Mouse (Mus musculus): ENCODE results near the gene Brpf3. TPM values are rescaled to one million over a fixed set of nuclear protein-coding genes. Genes with fewer than 3 reads are reported as not detected.
"Not testable (repeated sequence)": the region's sequence is repeated elsewhere in the genome, so short reads cannot be mapped to it uniquely, and the experiment has no call there.

Brpf3 gene
- total RNA-seq, 2 experiments from 2014 or later: 51.7 to 91.8 TPM

GRCm38 (mm10) chr17:28825359-28826041 is 24.6 kb downstream of the Brpf3 start:
- no peak for DNase-seq (ENCODE audit: low spot score in 2 of 2)

DNA sequence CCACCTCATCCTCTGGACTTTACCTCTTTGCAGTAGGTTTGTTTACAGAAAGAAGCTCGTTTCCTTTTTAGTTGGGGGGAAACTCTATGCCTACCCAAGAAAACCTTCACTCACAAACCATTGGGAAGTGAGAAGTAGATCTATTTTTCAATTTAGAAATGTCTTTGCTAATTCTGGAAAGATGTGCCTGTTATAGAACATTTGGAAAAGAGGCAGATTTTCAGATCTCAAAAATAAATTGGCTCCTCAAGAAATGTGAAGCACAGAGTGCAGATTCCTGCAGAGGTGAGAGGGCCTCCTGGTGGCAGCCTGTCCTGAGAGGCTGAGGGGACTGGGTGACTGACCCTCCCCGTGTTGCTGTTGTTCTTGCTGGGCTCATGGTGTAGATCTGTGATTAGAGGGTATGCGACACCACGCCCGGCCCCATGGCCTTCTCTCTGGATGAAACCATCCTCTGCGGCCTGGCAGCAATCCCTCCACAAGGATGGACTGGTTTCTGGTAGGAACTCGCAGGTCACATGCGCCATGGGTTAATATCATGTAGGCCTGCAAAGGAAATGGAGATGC is 26.9 kb downstream of the Brpf3 start:
- DNase-seq (ENCODE audit: low spot score in 2 of 2): no peak

GRCm38 (mm10) chr17:28829120-28829519 is 28.2 kb downstream of the Brpf3 start:
- no peak for DNase-seq (ENCODE audit: low spot score in 2 of 2)

GRCm38 (mm10) chr17:28831065-28831464 is 30.2 kb downstream of the Brpf3 start:
- DNase-seq (ENCODE audit: low spot score in 2 of 2): peak in 1 of 2 experiments; percentile 37

- no peak for DNase-seq (ENCODE audit: low spot score in 2 of 2)
Observed at GRCm38 (mm10) chr17:28832040-28832439, 31.1 kb downstream of the Brpf3 start.

- DNase-seq (ENCODE audit: low spot score in 2 of 2): no peak
Observed at GRCm38 (mm10) chr17:28832875-28833274, 32.0 kb downstream of the Brpf3 start.

GRCm38 (mm10) chr17:28834676-28835075 is 33.8 kb downstream of the Brpf3 start:
- DNase-seq (ENCODE audit: low spot score in 2 of 2): no peak

DNA sequence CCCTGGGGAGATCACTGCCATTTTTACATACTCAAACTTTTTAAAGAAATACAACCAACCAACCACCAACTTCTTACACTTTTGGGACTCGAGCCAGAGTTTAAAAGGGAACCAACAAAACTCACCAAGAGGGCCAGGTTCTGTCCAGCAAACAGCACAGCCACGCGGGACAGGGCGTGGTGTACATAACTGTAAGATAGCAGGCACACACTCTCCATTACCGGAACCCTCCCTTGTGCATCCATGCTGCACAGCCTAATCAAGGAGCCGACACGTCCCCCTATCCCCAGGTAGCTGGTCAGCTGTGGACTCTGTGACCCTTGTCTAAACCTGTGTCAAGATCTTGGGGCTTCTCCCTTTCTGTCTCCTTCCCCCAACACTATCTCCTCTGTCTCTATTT is 37.0 kb downstream of the Brpf3 start:
- DNase-seq (ENCODE audit: low spot score in 2 of 2): no peak

GRCm38 (mm10) chr17:28841947-28842346 is 41.1 kb downstream of the Brpf3 start:
- not testable (repeated sequence) for DNase-seq (ENCODE audit: low spot score in 2 of 2)

DNA sequence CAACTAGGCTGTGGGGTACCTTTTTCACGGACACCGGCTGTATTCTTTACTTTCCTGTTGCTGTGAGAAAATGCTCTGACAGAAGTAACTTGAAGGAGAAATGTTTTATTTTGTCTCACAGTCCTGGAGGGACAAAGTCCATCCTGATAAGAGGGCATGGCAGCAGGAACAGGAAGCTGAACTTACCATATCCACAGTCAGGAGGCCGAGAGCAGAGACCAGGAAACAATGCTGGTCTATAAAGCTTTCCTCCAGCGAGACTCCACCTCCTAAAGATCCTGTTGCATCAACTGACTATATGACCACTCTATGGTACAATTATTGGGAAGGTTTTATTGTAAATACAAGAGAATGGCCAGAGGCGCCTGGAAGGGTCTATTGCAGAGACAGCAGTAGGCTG is 42.8 kb downstream of the Brpf3 start:
- DNase-seq (ENCODE audit: low spot score in 2 of 2): no peak

- no peak for DNase-seq (ENCODE audit: low spot score in 2 of 2)
Observed at GRCm38 (mm10) chr17:28846974-28847617, 46.2 kb downstream of the Brpf3 start.

- DNase-seq (ENCODE audit: low spot score in 2 of 2): peak in 1 of 2 experiments; percentile 40
Observed at GRCm38 (mm10) chr17:28850511-28850910, 49.6 kb downstream of the Brpf3 start.

- DNase-seq (ENCODE audit: low spot score in 2 of 2): no peak
Observed at GRCm38 (mm10) chr17:28854377-28854776, 53.5 kb downstream of the Brpf3 start.

DNA sequence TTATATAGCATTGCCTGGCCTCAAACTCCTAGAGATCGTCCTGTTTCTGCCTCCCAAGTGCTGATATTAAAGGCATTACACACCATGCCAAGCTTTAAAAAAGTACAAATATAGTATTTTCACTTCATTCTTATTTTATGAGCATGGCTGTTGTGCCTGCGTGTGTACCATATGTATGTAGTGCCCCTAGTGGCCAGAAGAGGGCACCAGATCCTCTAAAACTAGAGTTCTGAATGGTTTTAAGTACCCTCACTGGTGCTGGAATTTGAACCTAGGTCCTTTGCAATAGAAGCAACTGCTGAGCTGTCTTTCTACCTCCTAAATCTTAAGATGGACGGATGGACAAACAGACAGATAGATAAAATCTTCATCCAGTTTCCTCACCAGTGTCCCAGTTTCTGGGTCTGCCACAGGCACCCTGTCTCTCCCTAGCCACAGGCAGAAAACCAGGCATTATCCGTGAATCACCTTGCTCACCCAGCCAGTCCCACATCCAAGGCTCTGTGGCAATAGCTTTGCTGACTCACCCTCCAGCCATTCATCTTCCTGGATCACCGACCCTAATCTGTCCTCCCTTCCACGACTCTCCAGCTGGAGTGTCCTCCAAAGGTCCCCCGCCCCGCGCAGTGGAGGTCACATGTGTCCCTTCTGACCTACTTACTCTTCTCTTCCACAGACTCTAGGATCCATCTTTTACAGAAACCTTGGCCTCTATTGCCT is 54.4 kb downstream of the Brpf3 start:
- DNase-seq (ENCODE audit: low spot score in 2 of 2): peak; percentile 54 to 74

DNA sequence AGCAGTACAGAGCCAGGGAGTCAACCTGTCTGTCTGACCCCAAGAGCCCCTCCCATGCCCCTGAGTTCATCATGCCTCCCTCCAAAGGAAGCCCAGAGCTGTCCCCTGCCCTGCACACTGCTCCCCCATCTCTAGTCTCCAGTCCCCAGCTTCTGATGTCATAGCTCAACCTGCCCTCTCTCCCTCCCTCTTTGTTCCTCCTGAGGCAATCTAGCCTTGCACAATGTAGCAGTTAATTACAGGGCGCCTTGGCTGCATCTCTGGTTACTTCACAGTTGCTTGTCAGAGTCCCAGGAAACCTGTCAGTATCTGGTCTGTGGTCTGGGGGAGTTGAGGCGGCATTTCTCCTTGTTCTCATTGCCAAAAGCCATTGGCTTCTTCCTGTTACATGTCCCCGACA is 55.1 kb downstream of the Brpf3 start:
- DNase-seq (ENCODE audit: low spot score in 2 of 2): peak in 1 of 2 experiments; percentile 40

DNA sequence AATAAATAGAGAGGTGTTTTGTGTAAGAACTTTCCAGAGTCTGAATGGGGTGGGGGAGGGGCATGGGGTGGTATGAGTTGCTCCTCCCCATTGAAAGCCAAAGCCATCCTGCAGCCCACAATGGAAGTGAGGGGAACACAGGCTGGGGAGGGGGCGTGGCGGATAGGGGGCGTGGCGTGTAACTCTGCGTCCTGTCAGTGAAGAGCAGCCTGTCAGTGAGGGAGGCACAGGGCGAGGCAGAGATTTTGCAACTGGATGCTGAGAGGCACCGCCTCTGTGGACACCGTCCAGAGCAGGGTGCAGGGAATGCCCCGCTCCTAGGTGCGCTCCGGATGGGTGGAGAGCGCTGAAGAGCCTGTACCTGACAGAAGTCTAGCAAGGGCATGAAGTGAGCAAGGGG is 57.3 kb downstream of the Brpf3 start, which contains the start of gene Pnpla1:
Pnpla1 (plus strand) TSS at position 207 of the 400 bp plus-strand sequence.
- no peak for DNase-seq (ENCODE audit: low spot score in 2 of 2)

- no peak for DNase-seq (ENCODE audit: low spot score in 2 of 2)
Observed at GRCm38 (mm10) chr17:28863926-28864325, 63.0 kb downstream of the Brpf3 start.

DNA sequence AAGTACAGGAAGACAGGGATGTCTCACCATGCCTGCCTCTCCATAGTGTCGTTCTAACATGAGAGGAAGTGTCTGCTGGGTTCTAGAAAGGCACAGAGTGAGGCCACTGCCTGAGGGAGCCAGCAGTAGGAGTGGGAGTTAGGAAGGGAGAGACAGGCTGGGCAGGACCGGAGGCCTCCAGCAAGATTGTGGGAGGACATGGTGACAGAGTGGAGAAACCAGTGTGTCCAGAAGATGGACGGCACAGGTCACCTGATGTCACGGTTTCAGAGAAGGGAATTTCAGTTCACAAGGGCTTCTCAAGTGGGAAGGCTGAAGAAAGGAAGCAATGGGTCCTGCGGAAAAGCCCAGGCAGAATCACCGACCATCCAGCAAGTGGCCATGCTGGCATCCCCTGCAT is 63.6 kb downstream of the Brpf3 start:
- no peak for DNase-seq (ENCODE audit: low spot score in 2 of 2)

- no peak for DNase-seq (ENCODE audit: low spot score in 2 of 2)
Observed at GRCm38 (mm10) chr17:28866921-28867320, 66.0 kb downstream of the Brpf3 start.

DNA sequence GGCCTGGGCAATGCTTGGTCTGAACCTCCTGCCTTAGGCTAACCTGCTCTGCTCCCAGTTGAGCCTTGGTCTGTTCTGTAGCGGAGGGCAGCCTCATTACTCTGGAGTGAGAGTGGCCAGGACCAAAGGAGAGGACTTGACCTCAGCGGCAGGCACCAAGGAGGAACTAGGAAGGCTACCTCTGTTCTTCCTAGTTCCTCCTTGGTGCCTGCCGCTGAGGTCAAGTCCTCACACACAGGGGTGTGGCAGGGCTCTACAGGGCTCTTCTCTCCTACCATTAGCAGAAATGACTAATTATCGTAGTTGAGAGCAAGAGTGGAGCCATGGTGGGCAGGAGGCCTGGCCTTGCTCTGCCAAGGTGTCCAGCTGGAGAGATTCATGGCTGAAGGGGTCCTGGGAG is 66.5 kb downstream of the Brpf3 start:
- no peak for DNase-seq (ENCODE audit: low spot score in 2 of 2)

DNA sequence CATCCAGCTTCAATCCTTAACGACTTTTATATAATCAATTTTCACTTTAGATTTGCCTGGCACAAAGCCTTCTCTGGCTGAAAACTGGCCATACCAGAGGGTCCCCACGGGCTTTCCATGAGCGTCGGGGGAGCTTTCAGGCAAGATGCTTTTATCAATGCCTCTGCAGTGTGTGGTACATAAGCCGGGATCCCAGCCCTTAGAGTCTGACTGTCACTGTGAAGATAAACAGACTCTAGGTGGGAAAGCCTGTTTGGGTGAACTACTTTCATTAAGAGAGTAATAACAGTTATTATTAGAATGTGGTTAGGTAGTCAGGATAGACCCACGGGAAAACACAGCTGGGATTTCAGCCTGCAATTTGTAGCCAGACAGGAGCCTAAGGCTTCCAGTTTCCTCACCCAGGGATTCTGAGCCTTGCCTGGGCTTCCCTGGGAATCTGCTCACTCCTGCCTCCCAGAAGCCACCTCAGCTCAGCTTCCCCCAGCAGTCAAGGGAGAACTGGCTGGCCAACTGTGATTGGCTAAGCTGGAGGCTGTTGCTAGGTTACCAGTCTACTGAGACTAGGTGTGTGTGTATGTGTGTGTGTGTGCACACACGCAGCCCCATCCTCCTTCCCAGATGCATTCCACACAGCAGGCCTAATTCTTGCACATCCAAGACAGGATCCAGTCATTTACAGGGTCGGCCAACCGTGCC is 68.7 kb downstream of the Brpf3 start:
- DNase-seq (ENCODE audit: low spot score in 2 of 2): no peak

Data from adrenal gland, adult 18-20 months (tissue).